Mouse (Mus musculus): ENCODE measurements around the gene Kif6.

- TF ChIP-seq POLR2A (IDR thresholded peaks at IDR 0.05; ENCODE audit: borderline replicate concordance, insufficient read depth, low read length) (no peak), CTCF (IDR thresholded peaks at IDR 0.05; ENCODE audit: borderline replicate concordance, insufficient read depth, low read depth, low read length) (no peak)
These were observed 117.8 kb downstream of the Kif6 start for GRCm38 (mm10) chr17:49732706-49733105.

Data from cerebellum, adult 2 months (tissue).